Comparison of ENCODE assay signal across 17 mouse cellular contexts in genomic region chrX:51410289-51410688, GRCm38 (mm10).
"Had no signal": no experiment of that assay in that cellular context is flagged by ENCODE, and none has a peak within 500 bp of the region (broad histone marks: within the 10 kb centered on the region; RNA-seq: fewer than 3 reads in every experiment).

No protein-coding gene starts in this region.

- H3K4me3 ChIP-seq: lung, embryonic 15.5 days; megakaryocyte, embryonic 14.5 days; midbrain, embryonic 13.5 days; midbrain, embryonic 15.5 days; neural tube, embryonic 12.5 days; stomach, embryonic 15.5 days had no signal

- ATAC-seq: lung, postnatal 0 days; midbrain, embryonic 13.5 days; midbrain, embryonic 15.5 days had no signal

- H3K36me3 ChIP-seq: lung, embryonic 15.5 days; midbrain, embryonic 13.5 days; midbrain, embryonic 15.5 days; neural tube, embryonic 12.5 days; stomach, embryonic 15.5 days had no signal

- H3K4me1 ChIP-seq: lung, embryonic 15.5 days; megakaryocyte, embryonic 14.5 days; midbrain, embryonic 13.5 days; midbrain, embryonic 15.5 days; neural tube, embryonic 12.5 days; stomach, embryonic 15.5 days had no signal

- H3K9me3 ChIP-seq: lung, embryonic 15.5 days; megakaryocyte, embryonic 14.5 days; midbrain, embryonic 13.5 days; midbrain, embryonic 15.5 days; neural tube, embryonic 12.5 days; stomach, embryonic 15.5 days had no signal

- H3K4me2 ChIP-seq: lung, embryonic 15.5 days; midbrain, embryonic 11.5 days; midbrain, embryonic 13.5 days; midbrain, embryonic 15.5 days; neural tube, embryonic 12.5 days; stomach, embryonic 15.5 days had no signal

- DNase-seq: lung, adult 2 months; lung, postnatal 14 days; lung, postnatal 36 days; right cerebral cortex, postnatal 14 days; thymus, adult 2 months; thymus, postnatal 25 days; thymus, postnatal 4 days had no signal

- H3K27ac ChIP-seq: lung, embryonic 15.5 days; macrophage; midbrain, embryonic 13.5 days; midbrain, embryonic 15.5 days; neural tube, embryonic 12.5 days; stomach, embryonic 15.5 days; stomach, postnatal 0 days had no signal

- H3K27me3 ChIP-seq: lung, embryonic 15.5 days; midbrain, embryonic 13.5 days; midbrain, embryonic 15.5 days; neural tube, embryonic 12.5 days; stomach, embryonic 15.5 days had no signal

- H3K9ac ChIP-seq: lung, embryonic 15.5 days; midbrain, embryonic 13.5 days; midbrain, embryonic 15.5 days; neural tube, embryonic 12.5 days; stomach, embryonic 15.5 days had no signal
